Mouse (Mus musculus) lung, embryonic 15.5 days (tissue): ENCODE data around the gene C130026I21Rik. TPM values are rescaled to one million over a fixed set of nuclear protein-coding genes. Genes with fewer than 3 reads are reported as not detected.
"Not testable (repeated sequence)": the region's sequence is repeated elsewhere in the genome, so short reads cannot be mapped to it uniquely, and the experiment has no call there.

Source experiments
- ATAC-seq: fragments of 200-750 bp; cut with Nextera tagmentation; 2 replicates; pipeline ENCODE4 v1.8.0; 2017; ENCODE audit warnings: moderate number of reproducible peaks, borderline replicate concordance; ENCODE audit not compliant: low FRiP score, low TSS enrichment; ENCODE audit errors: extremely low read depth
- H3K27ac ChIP-seq: fragments of 300-500 bp; sonication (generic); 2 replicates; pipeline ENCODE4 v1.5.1; 2015; ENCODE audit warnings: moderate library complexity, mild to moderate bottlenecking, inconsistent platforms
- H3K27me3 ChIP-seq: fragments of 300-500 bp; sonication (generic); 2 replicates; pipeline ENCODE4 v1.6.1; 2015; ENCODE audit warnings: inconsistent platforms
- H3K36me3 ChIP-seq: fragments of 300-500 bp; sonication (generic); 2 replicates; pipeline ENCODE4 v1.6.1; 2015; ENCODE audit warnings: inconsistent platforms
- H3K4me1 ChIP-seq: fragments of 300-500 bp; sonication (generic); 2 replicates; pipeline ENCODE4 v1.6.1; 2015; ENCODE audit warnings: inconsistent platforms
- H3K4me2 ChIP-seq: fragments of 300-500 bp; sonication (generic); 2 replicates; pipeline ENCODE4 v1.6.1; 2015; ENCODE audit warnings: inconsistent platforms, mild to moderate bottlenecking, moderate library complexity
- H3K4me3 ChIP-seq: fragments of 300-500 bp; sonication (generic); 2 replicates; pipeline ENCODE4 v1.5.1; 2015; ENCODE audit warnings: mild to moderate bottlenecking, inconsistent platforms
- H3K9ac ChIP-seq: fragments of 300-500 bp; sonication (generic); 2 replicates; pipeline ENCODE4 v1.6.1; 2015; ENCODE audit warnings: inconsistent platforms
- H3K9me3 ChIP-seq: fragments of 300-500 bp; sonication (generic); 2 replicates; pipeline ENCODE4 v1.6.1; 2016; ENCODE audit warnings: inconsistent platforms
- WGBS: fragments of 180-500 bp; shearing (Covaris S2); methylation state at CpG from one replicate; pipeline ENCODE4 v1.1.7; 2015; 5-methylcytosine and 5-hydroxymethylcytosine counted together
- polyA plus RNA-seq: library from polyadenylated mRNA; unstranded; fragments of >200 nt; fragmentation: Nextera tagmentation; extraction: Ambion mirVana; gene quantifications from 2 replicates; pipeline ENCODE4 v1.2.1, GENCODE M21; 2015

C130026I21Rik gene
- polyA plus RNA-seq, 1 experiment from 2014 or later: 0.44 TPM

DNA sequence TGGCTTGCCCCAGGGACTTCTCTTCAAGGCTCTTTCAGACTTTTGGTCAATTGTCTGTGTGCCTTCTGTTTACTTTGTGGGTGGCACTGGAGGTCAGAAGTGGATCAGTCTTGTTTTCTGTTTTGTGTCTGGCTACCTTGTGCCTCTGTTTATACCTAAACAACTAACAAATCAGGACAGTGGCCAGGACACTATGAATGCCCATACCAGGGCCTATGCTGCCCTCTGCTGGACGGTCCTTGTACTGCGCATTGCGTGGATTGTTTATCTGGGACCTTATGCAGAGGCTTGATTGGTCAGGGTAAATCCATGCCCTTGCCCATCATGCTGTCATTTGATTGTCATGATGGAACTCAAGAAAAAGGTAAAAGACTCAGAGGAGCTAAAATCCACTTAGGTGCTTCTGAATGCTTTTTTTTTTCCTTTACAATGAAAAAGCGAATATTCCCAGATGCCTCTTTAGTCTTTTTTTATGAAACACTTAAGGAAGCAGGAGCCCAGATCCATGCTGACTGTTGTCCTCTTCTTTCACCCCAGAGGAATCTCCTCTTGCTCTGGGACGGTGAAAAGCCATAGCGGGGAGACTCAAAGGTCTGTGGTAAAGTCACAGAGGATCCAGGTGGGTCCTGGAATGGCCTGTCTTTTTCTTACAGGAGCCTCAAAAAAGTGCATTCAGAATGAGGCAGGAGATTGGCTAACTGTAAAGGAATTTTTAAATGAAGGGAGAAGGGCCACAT is 155.5 kb downstream of the C130026I21Rik start:
- WGBS: 57% methylated on average over 6 of the region's 6 CpGs
- not testable (repeated sequence) for H3K9me3 ChIP-seq, H3K36me3 ChIP-seq, H3K4me2 ChIP-seq, H3K4me1 ChIP-seq, H3K27me3 ChIP-seq, ATAC-seq, H3K9ac ChIP-seq, H3K4me3 ChIP-seq, H3K27ac ChIP-seq

DNA sequence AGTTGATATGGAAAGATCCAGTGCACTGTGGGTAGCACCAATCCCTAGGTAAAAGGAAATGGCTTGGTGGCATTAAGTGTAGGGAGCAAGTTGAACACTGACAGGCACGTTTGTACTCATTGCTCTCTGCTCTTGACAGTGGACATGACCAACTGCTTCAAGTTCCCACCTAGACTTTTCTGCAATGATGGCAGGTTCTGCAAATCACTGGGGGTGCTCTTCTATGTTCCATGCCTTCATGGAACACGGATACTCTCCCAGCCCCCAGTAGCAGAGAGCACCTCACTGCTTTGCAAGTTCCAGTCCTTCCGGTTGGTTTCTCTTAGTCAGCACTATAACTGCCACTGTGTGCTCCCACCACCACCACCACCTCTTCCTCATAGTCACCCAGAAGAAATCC is 156.3 kb downstream of the C130026I21Rik start:
- not testable (repeated sequence) for H3K4me1 ChIP-seq, H3K4me2 ChIP-seq, H3K9me3 ChIP-seq, H3K36me3 ChIP-seq, H3K27ac ChIP-seq, H3K27me3 ChIP-seq, H3K4me3 ChIP-seq, H3K9ac ChIP-seq
- whole genome bisulfite sequencing: 79% methylated on average over 3 of the region's 3 CpGs
- peak; percentile 42; the same call in 1 of the 2 replicates for ATAC-seq

DNA sequence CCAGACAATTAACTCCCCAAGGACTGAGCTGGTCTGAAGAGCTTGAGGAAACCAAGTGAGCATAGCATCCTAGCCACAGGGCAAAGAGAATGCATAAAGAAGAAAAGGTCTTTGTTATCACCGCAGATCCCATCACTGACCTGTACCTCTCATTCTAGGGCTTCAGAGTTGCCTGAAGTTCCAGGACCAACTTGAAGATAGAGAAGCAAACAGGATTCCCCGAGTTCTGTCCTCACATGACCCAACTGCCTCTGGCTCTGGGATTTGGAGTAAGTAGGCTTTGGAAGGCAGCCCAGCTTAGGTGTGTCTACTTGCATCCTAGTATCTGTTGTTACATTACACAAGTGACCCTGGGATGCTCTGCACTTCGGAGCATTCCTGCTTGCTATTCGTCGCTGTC is 157.5 kb downstream of the C130026I21Rik start:
- WGBS: 63% methylated on average over 2 of the region's 5 CpGs
- not testable (repeated sequence) for H3K9ac ChIP-seq, H3K4me2 ChIP-seq, ATAC-seq, H3K4me3 ChIP-seq, H3K27me3 ChIP-seq, H3K36me3 ChIP-seq, H3K9me3 ChIP-seq, H3K4me1 ChIP-seq, H3K27ac ChIP-seq

GRCm38 (mm10) chr1:85112266-85112665 is 158.1 kb downstream of the C130026I21Rik start:
- 82% methylated on average over 7 of the region's 7 CpGs for WGBS
- ATAC-seq: not testable (repeated sequence)

GRCm38 (mm10) chr1:85111572-85111971 is 158.8 kb downstream of the C130026I21Rik start:
- not testable (repeated sequence) for H3K36me3 ChIP-seq, H3K4me1 ChIP-seq, H3K9ac ChIP-seq, H3K27ac ChIP-seq, H3K9me3 ChIP-seq, H3K27me3 ChIP-seq, H3K4me2 ChIP-seq, H3K4me3 ChIP-seq, ATAC-seq
- WGBS: 63% methylated on average over 10 of the region's 10 CpGs

More at GRCm38 (mm10) chr1:85112266-85112665, 158.1 kb downstream of the C130026I21Rik start:
- not testable (repeated sequence) for H3K27ac ChIP-seq, H3K4me1 ChIP-seq, H3K9me3 ChIP-seq, H3K9ac ChIP-seq, H3K27me3 ChIP-seq, H3K4me2 ChIP-seq, H3K4me3 ChIP-seq, H3K36me3 ChIP-seq

- H3K4me2 ChIP-seq, H3K4me1 ChIP-seq, H3K36me3 ChIP-seq, ATAC-seq, H3K4me3 ChIP-seq, H3K9me3 ChIP-seq, H3K9ac ChIP-seq, H3K27me3 ChIP-seq, H3K27ac ChIP-seq: not testable (repeated sequence)
- 83% methylated on average over 3 of the region's 3 CpGs for WGBS
Measured at GRCm38 (mm10) chr1:85110876-85111275, 159.5 kb downstream of the C130026I21Rik start.

DNA sequence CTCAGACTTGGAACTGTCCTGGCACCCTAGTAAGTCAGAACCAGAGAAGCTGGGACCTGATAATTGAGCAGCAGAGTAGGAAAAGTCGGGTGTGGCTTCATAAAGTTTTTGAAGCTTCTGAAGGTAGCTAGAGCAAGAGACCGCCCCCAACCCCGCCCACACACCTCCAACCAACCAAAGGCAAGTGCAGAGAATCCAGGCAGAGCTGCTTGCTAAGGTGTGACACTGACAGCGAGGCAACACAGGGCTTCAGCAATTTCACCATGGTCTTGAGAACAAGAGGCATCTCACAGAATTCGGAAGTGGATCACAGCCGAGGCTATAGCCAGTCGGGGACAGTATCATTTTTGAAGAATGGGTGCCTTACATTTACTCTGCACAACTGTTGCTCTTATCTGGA is 160.6 kb downstream of the C130026I21Rik start, which contains the start of gene A530032D15Rik:
Gene A530032D15Rik (minus strand): TSS at position 101 of the 400 bp plus-strand sequence.
- not testable (repeated sequence) for H3K27me3 ChIP-seq, H3K4me2 ChIP-seq, H3K27ac ChIP-seq, H3K9ac ChIP-seq, H3K9me3 ChIP-seq, H3K36me3 ChIP-seq, H3K4me1 ChIP-seq, H3K4me3 ChIP-seq, ATAC-seq
- WGBS: 68% methylated on average over 2 of the region's 7 CpGs

- not testable (repeated sequence) for H3K36me3 ChIP-seq, H3K9me3 ChIP-seq, H3K9ac ChIP-seq, H3K4me1 ChIP-seq, H3K27me3 ChIP-seq, H3K4me3 ChIP-seq, H3K4me2 ChIP-seq, H3K27ac ChIP-seq, ATAC-seq
- WGBS: 60% methylated on average over 5 of the region's 6 CpGs
Measured at GRCm38 (mm10) chr1:85106013-85106412, 164.4 kb downstream of the C130026I21Rik start.

DNA sequence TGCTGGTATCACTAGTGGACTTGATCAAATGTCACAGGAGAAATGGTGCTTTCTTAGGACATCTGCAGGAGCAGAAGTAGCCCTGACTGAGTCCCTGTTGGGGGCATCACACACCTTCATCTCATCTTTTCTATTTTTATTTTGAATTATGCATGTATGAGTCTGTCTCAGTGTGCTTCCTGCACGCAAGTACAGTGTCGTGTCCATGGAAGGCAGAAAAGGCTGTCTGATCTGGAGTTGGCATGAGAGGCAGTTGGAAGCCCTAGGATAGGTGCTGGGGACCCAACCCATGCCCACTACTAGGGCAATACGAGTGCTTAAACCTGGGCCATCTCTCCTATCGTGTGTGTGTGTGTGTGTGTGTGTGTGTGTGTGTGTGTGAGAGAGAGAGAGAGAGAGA is 165.0 kb downstream of the C130026I21Rik start:
- not testable (repeated sequence) for ATAC-seq, H3K36me3 ChIP-seq, H3K4me2 ChIP-seq, H3K9me3 ChIP-seq, H3K4me3 ChIP-seq, H3K27me3 ChIP-seq, H3K9ac ChIP-seq, H3K4me1 ChIP-seq, H3K27ac ChIP-seq
- WGBS: 81% methylated on average over 4 of the region's 4 CpGs

DNA sequence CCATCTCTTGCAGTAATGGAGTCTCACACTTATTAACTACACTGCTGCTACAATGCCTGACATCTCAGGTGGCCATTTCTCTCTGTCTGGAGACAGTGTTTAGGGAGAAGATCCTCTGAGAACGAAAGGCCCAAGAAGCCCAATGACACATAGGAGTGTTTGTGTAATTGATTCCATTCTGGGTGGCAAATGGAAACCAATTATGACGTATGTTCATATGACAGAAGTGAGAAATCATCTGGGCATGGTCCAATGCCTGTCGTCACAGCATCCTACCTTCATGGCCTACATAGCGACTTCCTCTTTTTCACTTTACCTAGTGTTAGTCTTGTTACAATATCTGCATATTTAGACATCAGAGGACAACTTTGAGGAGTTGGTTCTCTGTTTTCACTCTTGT is 168.6 kb downstream of the C130026I21Rik start:
- not testable (repeated sequence) for H3K9ac ChIP-seq, H3K4me3 ChIP-seq, H3K27ac ChIP-seq, ATAC-seq, H3K27me3 ChIP-seq, H3K4me2 ChIP-seq, H3K36me3 ChIP-seq, H3K4me1 ChIP-seq, H3K9me3 ChIP-seq
- WGBS: 75% methylated on average over 4 of the region's 4 CpGs

GRCm38 (mm10) chr1:85099864-85100263 is 170.5 kb downstream of the C130026I21Rik start, which contains the start of gene Gm10553:
Gm10553 (plus strand) TSS chr1:85100164.
- not testable (repeated sequence) for H3K36me3 ChIP-seq, H3K4me2 ChIP-seq, H3K27ac ChIP-seq, H3K27me3 ChIP-seq, ATAC-seq, H3K9me3 ChIP-seq, H3K4me1 ChIP-seq, H3K4me3 ChIP-seq, H3K9ac ChIP-seq
- WGBS: 51% methylated on average over 1 of the region's 1 CpGs

GRCm38 (mm10) chr1:85099081-85099480 is 171.3 kb downstream of the C130026I21Rik start:
- H3K4me1 ChIP-seq, H3K4me3 ChIP-seq, H3K27ac ChIP-seq, H3K9ac ChIP-seq, H3K36me3 ChIP-seq, H3K4me2 ChIP-seq, H3K9me3 ChIP-seq, H3K27me3 ChIP-seq, ATAC-seq: not testable (repeated sequence)
- 82% methylated on average over 7 of the region's 7 CpGs for WGBS
